17 mouse cellular contexts compared by ENCODE assay signal in genomic region chr16:68910821-68911220, GRCm38 (mm10).
DNase-seq lines count a peak whose midpoint lies in the region; ATAC-seq lines count a peak whose summit lies in the region.
"Had no signal": no experiment of that assay in that cellular context is flagged by ENCODE, and none has a peak within 500 bp of the region (broad histone marks: within the 10 kb centered on the region; RNA-seq: fewer than 3 reads in every experiment).

No protein-coding gene starts in this region.

- no peaks in the 10 kb centered on the region for H3K27me3 ChIP-seq in heart, embryonic 11.5 days (ENCODE audit: control insufficient read depth, insufficient read depth, low read length)
- H3K27me3 ChIP-seq: limb, embryonic 13.5 days; neural tube, embryonic 13.5 days had no signal

- intact Hi-C loops in left cerebral cortex, postnatal 14 days (cut with DNase I): no loop called here
- intact Hi-C loops in left cerebral cortex, postnatal 4 days (cut with DNase I): no loop called here
- intact Hi-C loops in heart, postnatal 10 days (cut with DNase I): no loop called here

- no peak overlapping the region for H3K4me3 ChIP-seq in heart, embryonic 11.5 days (ENCODE audit: low read depth, low read length)
- H3K4me3 ChIP-seq: limb, embryonic 13.5 days; midbrain, embryonic 10.5 days; neural tube, embryonic 13.5 days had no signal

- WGBS in heart, embryonic 11.5 days (ENCODE audit: insufficient replicate concordance): 85% methylated on average over 2 of the region's 2 CpGs

- no peak overlapping the region for H3K9ac ChIP-seq in heart, embryonic 11.5 days (ENCODE audit: low read depth, low read length)
- H3K9ac ChIP-seq: limb, embryonic 13.5 days; neural tube, embryonic 13.5 days had no signal

- no peaks in the 10 kb centered on the region for H3K9me3 ChIP-seq in heart, embryonic 11.5 days (replicated peaks; ENCODE audit: control insufficient read depth, low read length)
- H3K9me3 ChIP-seq: limb, embryonic 13.5 days; midbrain, embryonic 10.5 days; neural tube, embryonic 13.5 days had no signal

- no peaks in the 10 kb centered on the region for H3K4me1 ChIP-seq in heart, embryonic 11.5 days (ENCODE audit: control insufficient read depth, insufficient read depth, low read length)
- H3K4me1 ChIP-seq: limb, embryonic 13.5 days; midbrain, embryonic 10.5 days; neural tube, embryonic 13.5 days had no signal

- no peak overlapping the region for H3K27ac ChIP-seq in heart, embryonic 11.5 days (ENCODE audit: low read depth, low read length)
- H3K27ac ChIP-seq: hindbrain, postnatal 0 days; limb, embryonic 13.5 days; midbrain, embryonic 10.5 days; neural tube, embryonic 13.5 days; stomach, postnatal 0 days had no signal

- DNase-seq in cerebellum, postnatal 25 days: peak; percentile 26 to 61
- DNase-seq in left cerebral cortex, postnatal 14 days (ENCODE audit: low spot score in 2 of 2): peak; percentile 9 to 27
- no peak for DNase-seq in left cerebral cortex, postnatal 4 days
- peak; percentile 13 to 31 for DNase-seq in layer of hippocampus, postnatal 25 days (ENCODE audit: extremely low spot score in 1 of 2, low spot score in 1 of 2)
- DNase-seq in telencephalon, adult 2 months (ENCODE audit: low read depth, low spot score): peak; percentile 55
- no peak for DNase-seq in heart, postnatal 10 days
- DNase-seq: gastrocnemius, postnatal 25 days; heart, postnatal 4 days; kidney, adult 2 months; kidney, postnatal 4 days had no signal

- H3K36me3 ChIP-seq in heart, embryonic 11.5 days (ENCODE audit: control insufficient read depth, insufficient read depth, low read length): no peaks in the 10 kb centered on the region
- H3K36me3 ChIP-seq: limb, embryonic 13.5 days; midbrain, embryonic 10.5 days; neural tube, embryonic 13.5 days had no signal

- ATAC-seq in cerebellum, adult (ENCODE audit: insufficient number of reproducible peaks, low FRiP score, low TSS enrichment): no peak
- ATAC-seq in heart, embryonic 11.5 days (replicated peaks; ENCODE audit: insufficient number of reproducible peaks, low FRiP score, low TSS enrichment): no peak
- ATAC-seq: hindbrain, postnatal 0 days had no signal

- H3K4me2 ChIP-seq in heart, embryonic 11.5 days: no peak overlapping the region
- H3K4me2 ChIP-seq: limb, embryonic 13.5 days; neural tube, embryonic 13.5 days had no signal

Comparison
In these comparisons a context has a peak if more than half of its experiments do, and no peak if none do; other contexts are left out.
1. DNase-seq: peak in cerebellum, postnatal 25 days (2 of 2), left cerebral cortex, postnatal 14 days (2 of 2), layer of hippocampus, postnatal 25 days (2 of 2) and telencephalon, adult 2 months (single experiment); none in left cerebral cortex, postnatal 4 days (single experiment) and heart, postnatal 10 days (0 of 2).